In the genomic region with DNA sequence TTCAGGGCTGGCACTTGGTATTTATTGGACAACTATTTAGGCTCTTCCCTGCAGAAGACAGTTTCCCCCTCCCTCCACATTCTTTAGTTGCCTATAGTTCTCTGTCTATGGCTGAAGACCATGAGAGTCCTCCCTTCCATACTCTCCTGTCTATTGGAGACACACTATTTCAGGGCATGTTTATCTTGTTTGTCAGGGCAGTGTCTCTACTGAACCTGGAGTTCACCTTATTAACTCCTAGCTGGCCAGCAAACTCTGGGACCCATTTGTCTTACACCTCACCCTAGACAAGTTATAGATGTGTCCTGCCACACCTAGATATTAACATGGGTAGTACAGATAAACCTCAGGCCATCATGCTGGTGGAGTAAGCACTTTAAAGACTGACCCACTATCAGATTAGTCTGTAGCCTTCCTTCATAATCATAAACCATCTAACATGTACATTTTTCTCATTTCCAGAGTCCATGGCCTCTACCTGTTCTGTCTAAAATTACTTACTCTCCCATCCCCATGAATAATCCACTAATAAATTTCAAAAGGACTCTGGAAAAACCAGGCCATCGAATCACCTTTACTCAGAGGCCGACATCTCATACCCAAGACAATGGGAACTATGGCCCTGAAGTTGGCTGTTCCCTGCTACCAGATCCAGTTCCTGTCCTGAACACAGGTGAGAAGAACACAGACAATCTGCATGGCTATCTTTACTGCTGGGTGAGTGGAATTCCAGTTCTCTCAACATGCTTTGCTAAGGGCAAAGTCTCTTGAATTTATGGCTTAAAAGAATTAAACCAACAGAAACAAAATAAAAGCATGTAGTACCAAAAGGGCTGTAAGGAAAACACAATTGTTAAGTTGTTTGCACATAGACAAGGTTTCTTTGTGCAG, we compare ENCODE assay signal across 15 mouse cellular contexts.
"Had no signal": no experiment of that assay in that cellular context is flagged by ENCODE, and none has a peak within 500 bp of the region (broad histone marks: within the 10 kb centered on the region; RNA-seq: fewer than 3 reads in every experiment).

No protein-coding gene starts in this region.

- H3K9ac ChIP-seq: limb, embryonic 15.5 days; lung, embryonic 14.5 days; midbrain, embryonic 13.5 days; neural tube, embryonic 15.5 days had no signal

- H3K36me3 ChIP-seq: limb, embryonic 15.5 days had no signal

- H3K9me3 ChIP-seq: limb, embryonic 15.5 days; midbrain, embryonic 13.5 days; neural tube, embryonic 15.5 days had no signal

- H3K4me3 ChIP-seq: layer of hippocampus, adult 2 months; limb, embryonic 15.5 days; midbrain, embryonic 13.5 days; neural tube, embryonic 15.5 days had no signal

- H3K27ac ChIP-seq: hindbrain, postnatal 0 days; layer of hippocampus, adult 2 months; limb, embryonic 15.5 days; macrophage; midbrain, embryonic 13.5 days; neural tube, embryonic 15.5 days had no signal

- ATAC-seq: hindbrain, postnatal 0 days; midbrain, embryonic 13.5 days had no signal

- DNase-seq: kidney, adult 18-20 months; kidney, postnatal 10 days; kidney, postnatal 4 days; lung, embryonic 14.5 days; lung, postnatal 14 days; right cerebral cortex, adult 18-20 months; right cerebral cortex, postnatal 25 days; thymus, adult 2 months; thymus, postnatal 25 days had no signal

- H3K4me2 ChIP-seq: limb, embryonic 15.5 days; lung, embryonic 14.5 days; midbrain, embryonic 13.5 days; neural tube, embryonic 15.5 days had no signal

- H3K27me3 ChIP-seq: limb, embryonic 15.5 days; midbrain, embryonic 13.5 days; neural tube, embryonic 15.5 days had no signal
